Mouse (Mus musculus) T-helper 2 cell (primary cell): ENCODE measurements around the gene Prpsap1.

Experiments used
- in situ Hi-C: fragments of 300-600 bp; cut with MboI, MseI; formaldehyde crosslinking; loops from one replicate; pipeline ENCODE4 v1.15.1; 2025; ENCODE audit warnings: high pct_unique_total_duplicates

Prpsap1 gene

DNA sequence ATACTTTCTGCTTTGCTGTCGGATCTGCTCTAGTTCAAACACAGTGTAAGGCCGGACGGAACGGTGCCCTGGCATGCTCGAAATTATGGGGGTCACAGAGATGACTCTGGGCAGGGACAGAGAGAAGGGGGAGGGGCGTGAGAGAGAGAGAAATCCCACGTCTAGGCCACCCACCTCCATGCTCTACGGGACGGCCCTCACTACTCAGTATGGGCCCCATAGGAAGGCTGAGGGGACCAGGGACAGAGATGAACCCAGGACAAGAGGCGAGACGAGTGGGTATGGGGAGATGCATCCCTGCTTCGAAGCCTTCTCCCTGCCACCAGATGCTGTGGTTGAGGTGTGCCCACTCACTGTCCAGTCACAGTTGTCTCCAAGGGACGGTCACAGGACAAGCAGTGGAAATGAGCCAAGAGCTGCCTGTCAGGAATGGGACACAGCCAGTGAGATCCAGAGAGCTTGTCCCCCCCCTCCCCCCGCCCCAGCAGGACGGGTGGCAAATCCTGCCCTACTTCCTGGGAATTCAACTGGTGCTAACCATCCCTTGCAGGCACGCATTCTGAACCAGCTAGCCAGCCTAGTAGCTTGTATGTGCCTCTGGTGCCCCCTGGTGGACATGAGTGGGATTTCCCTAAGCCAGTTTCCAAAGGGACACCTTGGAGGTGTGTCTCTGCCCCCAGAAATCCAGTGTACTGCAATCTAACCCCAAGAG is 48.2 kb downstream of the Prpsap1 start:
- in situ Hi-C loops, result loop anchor here (5.0 kb wide), 1 partner anchor 128 kb away; no protein-coding TSS in a partner anchor

- in situ Hi-C loops, result loop anchor here (5.0 kb wide), 1 partner anchor 47 kb away; no protein-coding TSS in a partner anchor
Measured at GRCm38 (mm10) chr11:116443935-116444334, 50.1 kb downstream of the Prpsap1 start.

- in situ Hi-C loops, result loop anchor here (5.0 kb wide), 1 partner anchor 46 kb away; no protein-coding TSS in a partner anchor
Measured at GRCm38 (mm10) chr11:116443311-116443710, 50.7 kb downstream of the Prpsap1 start.

DNA sequence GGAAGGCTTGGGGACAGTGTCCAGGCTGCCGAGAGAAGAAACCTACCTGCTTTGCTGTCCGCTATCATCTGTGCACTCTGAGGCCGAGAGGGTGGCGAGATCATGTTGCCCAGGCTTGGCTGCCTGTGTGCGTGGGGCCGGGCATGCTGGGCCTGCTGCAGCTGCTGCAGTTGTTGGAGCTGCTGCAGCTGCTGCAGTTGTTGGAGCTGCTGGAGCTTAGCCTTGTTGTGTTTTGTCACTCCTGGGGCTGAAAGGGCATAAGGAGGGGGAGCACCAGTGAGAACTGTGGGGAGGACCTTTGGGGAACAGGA is 51.2 kb downstream of the Prpsap1 start:
- in situ Hi-C loops, result loop anchor here (5.0 kb wide), 1 partner anchor 46 kb away; no protein-coding TSS in a partner anchor

DNA sequence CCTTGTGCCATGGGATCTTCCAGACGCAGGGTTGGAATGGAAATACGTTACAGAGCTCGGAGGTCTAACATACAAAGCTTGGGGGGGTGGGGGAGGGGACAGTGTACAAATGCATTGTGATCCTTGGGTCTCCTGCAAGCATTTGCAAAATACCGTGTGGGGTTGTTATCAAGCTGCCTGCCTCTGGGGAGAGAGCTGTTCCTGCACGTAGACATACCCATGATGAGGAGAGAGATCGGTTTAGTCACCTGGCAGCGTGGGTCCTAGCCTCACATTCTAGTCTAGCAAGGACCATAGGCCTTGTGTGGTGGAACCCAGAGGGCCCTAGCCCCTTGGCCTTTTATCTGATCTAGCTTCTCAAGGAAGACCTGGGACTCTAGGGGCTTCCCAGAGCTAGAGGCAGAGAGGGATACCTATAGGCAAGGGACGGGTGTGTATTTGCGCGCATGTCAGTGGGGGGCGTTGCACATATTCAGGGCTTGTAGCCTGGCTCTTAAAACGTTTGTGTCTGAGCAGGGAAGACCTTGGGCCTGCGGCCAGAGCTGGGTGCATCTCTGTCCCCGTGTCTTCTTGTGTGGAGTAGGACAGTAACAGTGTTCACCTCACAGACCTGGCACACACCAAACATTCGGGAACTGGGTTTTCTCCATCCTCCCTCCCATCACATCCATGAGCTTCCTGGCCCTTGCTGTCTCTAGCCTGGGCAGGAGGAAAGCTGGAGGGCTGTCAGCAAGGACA is 51.7 kb downstream of the Prpsap1 start:
- in situ Hi-C loops, result loop anchor here (5.0 kb wide), 1 partner anchor 45 kb away; no protein-coding TSS in a partner anchor

GRCm38 (mm10) chr11:116440408-116441068 is 53.5 kb downstream of the Prpsap1 start:
- in situ Hi-C loops, result loop anchor here (5.0 kb wide), 1 partner anchor 43 kb away; no protein-coding TSS in a partner anchor

DNA sequence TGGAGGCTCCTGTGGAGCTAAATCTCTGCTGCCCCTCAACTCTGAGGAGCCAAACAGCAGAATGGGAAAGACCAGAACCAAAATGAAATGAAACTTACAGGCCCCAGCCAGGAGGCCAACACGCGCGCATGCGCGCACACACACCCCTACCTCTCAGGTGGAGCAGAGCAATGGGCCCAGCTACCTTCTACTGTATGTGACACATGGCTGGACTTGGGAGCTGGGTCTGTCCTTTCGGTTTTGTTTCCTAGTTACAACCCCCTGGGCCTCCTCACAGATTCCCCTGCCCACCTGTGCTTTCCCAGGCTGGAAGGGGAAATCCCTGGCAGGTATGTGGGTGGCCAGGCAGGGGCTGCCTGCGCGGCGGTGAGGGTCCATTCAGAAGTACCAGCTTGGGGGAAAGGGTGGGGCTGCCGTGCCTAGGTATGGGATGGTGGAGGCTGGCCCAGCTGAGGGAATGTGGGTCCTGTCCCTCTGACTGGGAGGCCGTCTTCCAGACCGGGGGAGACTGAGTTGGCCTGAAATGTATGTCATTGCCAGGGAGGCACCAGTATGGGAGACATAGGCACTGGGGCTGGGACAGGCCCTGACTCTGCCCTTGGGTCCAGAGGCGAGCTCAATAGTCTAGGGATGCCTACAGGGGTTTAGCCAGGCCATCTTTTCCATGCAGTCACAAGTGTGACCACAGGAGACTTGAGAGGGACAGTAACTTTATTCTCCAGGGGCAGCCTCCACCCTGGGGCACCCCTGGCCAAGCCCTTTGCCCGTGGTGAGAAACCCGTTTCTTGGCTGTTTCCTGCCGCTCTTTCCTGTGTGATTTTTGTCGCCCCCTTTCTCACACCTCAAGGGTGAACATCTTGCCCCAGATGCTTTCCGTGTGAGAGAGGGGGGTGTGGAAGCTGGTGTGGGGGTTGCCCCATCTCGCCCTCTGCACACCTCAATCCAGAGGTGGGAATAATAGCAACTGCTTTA is 54.4 kb downstream of the Prpsap1 start:
- in situ Hi-C loops, result loop anchor here (5.0 to 10.0 kb wide), 2 partner anchors 42 to 65 kb away; no protein-coding TSS in a partner anchor

DNA sequence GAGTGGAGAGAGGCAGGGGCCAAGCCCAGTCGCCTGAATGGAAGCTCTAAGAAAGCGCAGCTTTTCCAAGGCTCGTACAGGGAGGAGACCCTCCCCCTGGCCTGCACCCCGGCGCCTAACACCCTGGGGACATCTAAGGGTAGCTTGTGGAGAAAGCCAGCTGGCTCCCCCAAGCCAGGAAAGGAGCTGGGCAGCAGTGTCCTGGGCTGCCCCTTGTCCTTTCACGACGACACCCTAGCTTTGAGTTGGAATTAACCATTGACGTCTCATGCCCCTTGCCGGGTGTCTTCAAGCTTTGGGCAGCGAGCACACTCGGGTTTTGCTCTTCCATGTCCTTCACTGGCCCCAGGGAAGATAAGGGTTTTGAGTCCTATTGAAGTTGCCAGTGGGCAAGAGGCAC is 56.5 kb downstream of the Prpsap1 start:
- in situ Hi-C loops, result loop anchor here (10.0 kb wide), 1 partner anchor 63 kb away; no protein-coding TSS in a partner anchor

DNA sequence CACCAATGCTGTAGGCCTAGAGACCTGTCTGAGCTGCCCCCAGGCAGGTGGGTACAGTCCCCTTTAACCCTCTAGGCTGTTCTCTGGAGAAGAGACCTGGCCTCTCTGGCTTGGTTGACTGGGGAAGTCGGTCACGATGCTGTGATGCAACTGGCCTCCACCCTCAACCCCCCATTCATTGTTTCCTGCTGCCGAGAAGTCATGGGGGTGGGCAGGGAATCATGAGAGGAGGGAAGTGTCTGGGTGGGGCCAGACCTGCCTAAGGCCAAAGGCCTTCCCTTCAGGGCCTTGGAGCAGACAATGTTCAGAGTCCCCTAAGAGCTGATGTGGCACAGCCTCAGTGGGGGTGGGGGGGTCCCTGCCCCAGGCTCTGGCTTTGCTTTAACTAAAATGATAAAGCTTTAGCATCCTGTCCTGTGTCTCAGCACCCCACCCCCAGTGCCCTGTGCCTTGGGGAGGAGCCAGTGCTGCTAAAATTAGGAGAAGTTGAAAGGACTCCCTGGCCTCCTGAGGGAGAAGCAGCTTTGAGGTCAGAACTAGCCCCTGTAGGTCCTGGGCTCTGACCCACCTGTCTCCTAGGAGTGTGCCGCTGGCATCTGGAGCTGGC is 57.2 kb downstream of the Prpsap1 start:
- in situ Hi-C loops, result loop anchor here (10.0 kb wide), 1 partner anchor 62 kb away; no protein-coding TSS in a partner anchor

- in situ Hi-C loops, result loop anchor here (10.0 kb wide), 1 partner anchor 61 kb away; no protein-coding TSS in a partner anchor
Measured at GRCm38 (mm10) chr11:116435992-116436724, 57.8 kb downstream of the Prpsap1 start.

GRCm38 (mm10) chr11:116434967-116435752 is 58.8 kb downstream of the Prpsap1 start:
- in situ Hi-C loops, result loop anchor here (10.0 kb wide), 1 partner anchor 60 kb away; no protein-coding TSS in a partner anchor

GRCm38 (mm10) chr11:116434287-116434966 is 59.6 kb downstream of the Prpsap1 start:
- in situ Hi-C loops, result loop anchor here (10.0 kb wide), 1 partner anchor 60 kb away; no protein-coding TSS in a partner anchor

GRCm38 (mm10) chr11:116433356-116434286 is 60.4 kb downstream of the Prpsap1 start, which contains the start of gene Ubald2:
Ubald2 (plus strand) TSS chr11:116434094.
- in situ Hi-C loops, result loop anchor here (10.0 kb wide), 1 partner anchor 59 kb away; no protein-coding TSS in a partner anchor

DNA sequence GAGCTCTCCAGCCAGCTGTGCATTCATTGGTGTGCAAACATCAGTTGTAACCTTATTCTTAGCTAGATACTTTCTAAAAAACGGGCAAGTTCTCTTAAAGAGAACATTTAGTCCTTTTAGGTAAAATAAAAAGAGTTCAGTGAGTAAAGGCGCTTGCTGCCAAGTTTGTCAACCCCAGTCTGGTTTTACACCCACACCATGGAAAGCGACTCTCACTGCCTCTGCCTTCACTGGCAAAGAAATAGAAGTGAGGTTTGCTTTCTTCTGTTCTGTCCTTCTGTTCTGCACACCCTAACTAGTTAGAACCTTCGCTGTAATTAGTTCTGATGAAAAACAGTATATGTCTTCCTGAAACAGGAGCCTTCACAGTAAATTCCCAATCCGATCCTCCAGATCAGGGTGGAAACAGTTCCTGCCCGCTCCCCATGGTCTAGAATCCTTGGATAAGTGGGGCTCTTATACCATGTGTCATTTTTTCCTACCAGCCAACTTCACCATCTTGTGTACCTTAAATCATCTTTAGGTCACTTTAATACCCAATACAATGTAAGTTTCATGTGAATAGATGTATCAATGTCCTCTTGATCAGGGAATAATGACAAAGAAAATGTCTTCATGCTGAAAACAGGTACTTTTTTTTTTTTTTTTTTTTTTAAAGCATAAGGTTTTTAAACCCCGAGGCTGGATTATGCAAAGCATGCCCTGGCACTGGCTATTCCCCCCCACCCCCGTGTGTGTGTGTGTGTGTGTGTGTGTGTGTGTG is 61.2 kb downstream of the Prpsap1 start:
- in situ Hi-C loops, result loop anchor here (10.0 kb wide), 1 partner anchor 58 kb away; no protein-coding TSS in a partner anchor

GRCm38 (mm10) chr11:116432127-116432526 is 61.9 kb downstream of the Prpsap1 start:
- in situ Hi-C loops, result loop anchor here (10.0 kb wide), 1 partner anchor 57 kb away; no protein-coding TSS in a partner anchor
